Mouse (Mus musculus) myocyte (in vitro differentiated cells): ENCODE data around the gene Lrrc29.

Source experiments
- CEBPB ChIP-seq: IDR thresholded peaks from 2 replicates; pipeline ENCODE4 v1.6.1; 2011; ENCODE audit warnings: mild to moderate bottlenecking, moderate library complexity; ENCODE audit not compliant: poor library complexity, insufficient read depth, severe bottlenecking
- MYOD1 ChIP-seq, 3 experiments: IDR thresholded peaks; one replicate each; pipeline ENCODE4 v1.6.1; 2011; ENCODE audit warnings: control low read depth in 2 of 3, low read depth in 2 of 3, mild to moderate bottlenecking in 2 of 3, moderate library complexity in 1 of 3; ENCODE audit not compliant: insufficient read length in 2 of 3, control insufficient read depth in 1 of 3
- POLR2A ChIP-seq: IDR thresholded peaks from one replicate; pipeline ENCODE4 v1.6.1; 2011; ENCODE audit warnings: low read depth, mild to moderate bottlenecking, control low read depth, moderate library complexity; ENCODE audit not compliant: insufficient read length
- POLR2AphosphoS2 ChIP-seq: IDR thresholded peaks from one replicate; pipeline ENCODE4 v1.6.1; 2011; ENCODE audit warnings: low read depth, control low read depth; ENCODE audit not compliant: insufficient read length
- REST ChIP-seq: IDR thresholded peaks from one replicate; pipeline ENCODE4 v1.6.1; 2011; ENCODE audit warnings: mild to moderate bottlenecking, control low read depth, moderate library complexity; ENCODE audit not compliant: insufficient read depth, insufficient read length
- SRF ChIP-seq: IDR thresholded peaks from one replicate; pipeline ENCODE4 v1.6.1; 2011; ENCODE audit warnings: low read depth; ENCODE audit not compliant: control insufficient read depth, insufficient read length
- TCF12 ChIP-seq: IDR thresholded peaks from one replicate; pipeline ENCODE4 v1.6.1; 2011; ENCODE audit warnings: mild to moderate bottlenecking, control low read depth; ENCODE audit not compliant: poor library complexity, insufficient read depth, severe bottlenecking
- USF1 ChIP-seq: IDR thresholded peaks from one replicate; pipeline ENCODE4 v1.6.1; 2011; ENCODE audit warnings: low read depth, mild to moderate bottlenecking, control low read depth, moderate library complexity

DNA sequence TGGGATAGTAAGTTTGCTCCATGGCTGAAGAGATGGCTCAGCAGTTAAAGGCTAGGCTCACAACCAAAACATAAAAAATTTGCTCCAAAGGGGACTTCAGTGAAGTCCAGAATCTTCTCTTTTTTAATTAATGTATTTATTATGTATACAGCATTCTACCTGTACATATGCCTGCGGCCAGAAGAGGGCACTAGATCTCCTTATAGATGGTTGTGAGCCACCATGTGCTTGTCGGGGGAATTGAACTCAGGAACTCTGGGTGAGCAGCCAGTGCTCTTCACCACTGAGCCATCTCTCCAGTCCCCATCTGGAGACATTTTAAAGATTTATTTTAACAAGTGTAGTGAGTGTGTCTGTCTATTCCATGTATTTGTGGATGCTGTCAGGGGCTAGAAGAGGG lies 41.0 kb upstream of the Lrrc29 start:
- no peak for TF ChIP-seq TCF12
- TF ChIP-seq MYOD1 (IDR thresholded peaks at IDR 0.05; ENCODE audit: control insufficient read depth in 1 of 3, insufficient read length in 2 of 3, low read depth in 2 of 3), result no peak
- no peak for TF ChIP-seq CEBPB
- no peak for TF ChIP-seq POLR2A
- no peak for TF ChIP-seq USF1
- TF ChIP-seq POLR2AphosphoS2, result no peak
- no peak for TF ChIP-seq SRF
- no peak for TF ChIP-seq REST
